Mouse (Mus musculus) embryonic fibroblast, embryonic 13.5 days (primary cell): ENCODE measurements around the gene Lgals4.

Experiments
- CTCF ChIP-seq: IDR thresholded peaks from 2 replicates; pipeline ENCODE4 v1.5.1; 2011; ENCODE audit warnings: mild to moderate bottlenecking, control low read depth, low read length, moderate library complexity, borderline replicate concordance; ENCODE audit not compliant: insufficient read depth
- POLR2A ChIP-seq: IDR thresholded peaks from 2 replicates; pipeline ENCODE4 v1.6.1; 2011; ENCODE audit warnings: low read depth, mild to moderate bottlenecking, control low read depth, low read length, moderate library complexity

DNA sequence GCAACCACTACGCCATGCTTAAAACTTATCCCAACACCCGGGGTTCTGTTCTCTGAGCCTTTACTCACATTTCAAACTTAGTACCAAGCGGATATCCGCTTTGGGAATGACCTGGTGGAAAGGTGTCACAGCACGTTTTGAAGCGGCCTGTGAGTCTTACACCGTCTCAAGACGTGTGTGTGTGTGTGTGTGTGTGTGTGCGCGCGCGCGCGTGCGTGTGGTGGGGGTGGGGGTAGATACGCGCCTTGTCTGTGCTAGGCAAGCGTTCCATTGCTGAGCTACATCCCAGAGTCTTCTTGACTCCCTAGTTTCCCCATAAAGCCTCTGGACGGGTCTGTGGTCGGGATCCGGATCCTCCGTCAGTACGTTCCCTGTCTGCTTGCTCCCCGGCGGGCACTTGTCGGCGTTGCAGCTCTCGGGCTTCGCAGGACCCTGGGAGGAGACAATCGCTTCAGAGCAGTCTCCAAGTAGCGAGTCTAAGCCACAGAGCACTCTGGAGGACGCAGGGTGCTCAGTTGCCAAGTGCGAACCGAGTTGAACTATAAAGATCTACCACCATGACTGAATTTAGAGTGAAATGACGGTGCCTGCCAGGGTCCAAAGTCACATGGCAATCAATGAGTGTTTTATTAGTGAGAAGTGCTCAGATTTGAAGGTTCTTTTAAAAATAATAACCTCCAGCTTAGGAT lies 24.1 kb upstream of the Lgals4 start:
- TF ChIP-seq POLR2A = peak; percentile 68
- no peak for TF ChIP-seq CTCF
